Mouse (Mus musculus) left cerebral cortex, adult 8-10 months (tissue): ENCODE data around the gene Enam. TPM values are rescaled to one million over a fixed set of nuclear protein-coding genes. Genes with fewer than 3 reads are reported as not detected.

Experiments
- total RNA-seq, 4 experiments: library from RNA; stranded (reverse); gene quantifications; 2 replicates each; pipeline ENCODE4 v1.2.4; 2022

Enam gene
- total RNA-seq, 4 experiments from 2014 or later, result not detected

Other genes with a start within 250 kb of the Enam start
- gene Gm7714, start 219.1 kb upstream of the Enam start, total RNA-seq, result not detected
- gene Prol1, start 170.7 kb upstream of the Enam start, total RNA-seq, result not detected
- not detected for gene Amtn, start 111.9 kb upstream of the Enam start, total RNA-seq
- not detected for gene Ambn, start 32.0 kb upstream of the Enam start, total RNA-seq
- under 1 TPM; 0.37 to 0.77 (median 0.59) TPM for gene Jchain, start 39.9 kb downstream of the Enam start, total RNA-seq
- gene Utp3, start 66.5 kb downstream of the Enam start, total RNA-seq, result 10 to 100 TPM; 25.3 to 33.2 (median 29.2) TPM
- gene Rufy3, start 77.1 kb downstream of the Enam start, total RNA-seq, result 100 to 1,000 TPM; 180 to 191 (median 184) TPM
- 100 to 1,000 TPM; 101 to 106 (median 103) TPM for gene Grsf1, start 188.2 kb downstream of the Enam start, total RNA-seq
- 10 to 100 TPM; 22.9 to 25.3 (median 24.4) TPM for gene Mob1b, start 232.9 kb downstream of the Enam start, total RNA-seq